Mouse (Mus musculus) G1E (cell line): ENCODE measurements around the gene Rbms1. TPM values are rescaled to one million over a fixed set of nuclear protein-coding genes. Genes with fewer than 3 reads are reported as not detected.

Source experiments
- ATAC-seq: 2 replicates; pipeline ENCODE4 v1.8.0; 2016; ENCODE audit warnings: mild to moderate bottlenecking; ENCODE audit not compliant: insufficient number of reproducible peaks, poor library complexity, low FRiP score, severe bottlenecking; ENCODE audit errors: extremely low read depth
- DNase-seq: peaks from one replicate; pipeline ENCODE4 v3.0.0; 2012; ENCODE audit warnings: low spot score
- H3K27me3 ChIP-seq: 2 replicates; pipeline ENCODE4 v1.6.1; 2012; ENCODE audit warnings: mild to moderate bottlenecking, low read length, inconsistent platforms; ENCODE audit not compliant: insufficient read depth
- H3K36me3 ChIP-seq: replicated peaks from 2 replicates; pipeline ENCODE3; 2012; ENCODE audit warnings: mild to moderate bottlenecking, inconsistent platforms
- H3K4me1 ChIP-seq: 2 replicates; pipeline ENCODE4 v1.6.1; 2012; ENCODE audit warnings: low read depth, low read length, inconsistent platforms, mixed read lengths; ENCODE audit not compliant: insufficient read depth
- H3K4me3 ChIP-seq: 2 replicates; pipeline ENCODE4 v1.5.1; 2012; ENCODE audit warnings: low read depth, mild to moderate bottlenecking, inconsistent platforms, low read length, moderate library complexity, mixed read lengths
- H3K9me3 ChIP-seq: replicated peaks from 2 replicates; pipeline ENCODE4 v1.6.1; 2012; ENCODE audit warnings: inconsistent platforms
- CTCF ChIP-seq: IDR thresholded peaks from 2 replicates; pipeline ENCODE4 v1.5.1; 2012; ENCODE audit warnings: low read depth, low read length, inconsistent platforms, mixed read lengths
- GATA1 ChIP-seq: IDR thresholded peaks from 2 replicates; pipeline ENCODE4 v1.6.1; 2012; ENCODE audit warnings: borderline replicate concordance, low read length, inconsistent platforms, mixed read lengths
- GATA2 ChIP-seq: IDR thresholded peaks from 2 replicates; pipeline ENCODE4 v1.6.1; 2012; ENCODE audit warnings: low read depth, low read length, inconsistent platforms, borderline replicate concordance
- POLR2AphosphoS5 ChIP-seq: IDR thresholded peaks from 2 replicates; pipeline ENCODE4 v1.6.1; 2012; ENCODE audit warnings: low read depth, low read length, inconsistent platforms; ENCODE audit not compliant: insufficient replicate concordance
- TAL1 ChIP-seq: conservative IDR thresholded peaks from 2 replicates; pipeline ENCODE4 v1.6.1; 2012; ENCODE audit warnings: low read depth, low read length, inconsistent platforms, mixed read lengths
- polyA plus RNA-seq: library from polyadenylated mRNA; stranded (reverse); fragments of >175 nt; gene quantifications from 2 replicates; pipeline ENCODE4 v1.2.3, GENCODE M21; 2012
- total RNA-seq, 2 experiments: library from RNA; stranded (forward) in 1 of 2; stranded (reverse) in 1 of 2; fragments of 200-1000 nt in 1 of 2; fragments of >200 nt in 1 of 2; fragmentation: Nextera tagmentation in 1 of 2; gene quantifications; 2 replicates each; pipeline ENCODE4 v1.2.3; 2014 to 2017

Gene Rbms1
- total and polyA plus RNA-seq, 3 experiments: 61.7 to 109 (median 99.6) TPM

- H3K4me3 ChIP-seq: no peak overlapping the region
Measured at GRCm38 (mm10) chr2:60923111-60923510, 39.9 kb downstream of the Rbms1 start.

GRCm38 (mm10) chr2:60922351-60922750 lies 40.6 kb downstream of the Rbms1 start:
- Histone ChIP-seq H3K4me1 (peaks cover 36% of the 10 kb centered on the region), H3K9me3 (no peaks in the 10 kb centered on the region), H3K27me3 (peaks cover 7% of the 10 kb centered on the region; the same call in 1 of the 2 replicates), H3K4me3 (no peak overlapping the region), H3K36me3 (no peaks in the 10 kb centered on the region)
- ATAC-seq (no peak), DNase-seq (no peak)
- no peak for TF ChIP-seq TAL1
- no peak for TF ChIP-seq GATA2
- no peak for TF ChIP-seq GATA1
- no peak for TF ChIP-seq POLR2AphosphoS5
- TF ChIP-seq CTCF: no peak

More at GRCm38 (mm10) chr2:60923111-60923510, 39.9 kb downstream of the Rbms1 start:
- H3K36me3 ChIP-seq: no peaks in the 10 kb centered on the region
- H3K27me3 ChIP-seq: peaks cover 9% of the 10 kb centered on the region; the same call in 1 of the 2 replicates
- ATAC-seq: no peak
- no peaks in the 10 kb centered on the region for H3K9me3 ChIP-seq
- peaks cover 34% of the 10 kb centered on the region for H3K4me1 ChIP-seq
- DNase-seq: no peak
- TF ChIP-seq GATA1: no peak
- TF ChIP-seq CTCF: no peak
- no peak for TF ChIP-seq TAL1
- no peak for TF ChIP-seq GATA2
- TF ChIP-seq POLR2AphosphoS5: no peak

- ATAC-seq (no peak), DNase-seq (no peak)
- Histone ChIP-seq H3K4me3 (no peak overlapping the region), H3K27me3 (peaks cover 5% of the 10 kb centered on the region; the same call in 1 of the 2 replicates), H3K36me3 (no peaks in the 10 kb centered on the region), H3K4me1 (peaks cover 47% of the 10 kb centered on the region), H3K9me3 (no peaks in the 10 kb centered on the region)
- no peak for TF ChIP-seq POLR2AphosphoS5
- TF ChIP-seq GATA1: no peak
- TF ChIP-seq CTCF: no peak
- TF ChIP-seq TAL1: no peak
- TF ChIP-seq GATA2: no peak
Measured at GRCm38 (mm10) chr2:60920076-60920475, 42.9 kb downstream of the Rbms1 start.

GRCm38 (mm10) chr2:60918401-60918800 lies 44.6 kb downstream of the Rbms1 start:
- H3K4me1 ChIP-seq: peaks cover 38% of the 10 kb centered on the region
- ATAC-seq: no peak

GRCm38 (mm10) chr2:60914524-60915280 lies 48.3 kb downstream of the Rbms1 start:
- Histone ChIP-seq H3K4me1 (peaks cover 37% of the 10 kb centered on the region), H3K36me3 (no peaks in the 10 kb centered on the region), H3K9me3 (no peaks in the 10 kb centered on the region), H3K27me3 (peaks cover 8% of the 10 kb centered on the region; the same call in 1 of the 2 replicates), H3K4me3 (no peak overlapping the region)
- ATAC-seq (no peak), DNase-seq (no peak)
- TF ChIP-seq GATA1 (no peak), TAL1 (no peak), GATA2 (no peak), POLR2AphosphoS5 (no peak), CTCF (no peak)

More at GRCm38 (mm10) chr2:60918401-60918800, 44.6 kb downstream of the Rbms1 start:
- DNase-seq: no peak
- Histone ChIP-seq H3K36me3 (no peaks in the 10 kb centered on the region), H3K4me3 (no peak overlapping the region), H3K27me3 (no peaks in the 10 kb centered on the region; the same call in 1 of the 2 replicates), H3K9me3 (no peaks in the 10 kb centered on the region)
- TF ChIP-seq GATA2: no peak

GRCm38 (mm10) chr2:60913281-60913680 lies 49.7 kb downstream of the Rbms1 start:
- H3K27me3 ChIP-seq: peaks cover 8% of the 10 kb centered on the region; the same call in 1 of the 2 replicates
- no peaks in the 10 kb centered on the region for H3K36me3 ChIP-seq
- H3K9me3 ChIP-seq: no peaks in the 10 kb centered on the region
- H3K4me3 ChIP-seq: no peak overlapping the region
- DNase-seq (no peak), ATAC-seq (no peak)
- peaks cover 27% of the 10 kb centered on the region for H3K4me1 ChIP-seq
- TF ChIP-seq GATA1: no peak
- no peak for TF ChIP-seq GATA2
- no peak for TF ChIP-seq CTCF
- no peak for TF ChIP-seq TAL1
- TF ChIP-seq POLR2AphosphoS5: no peak
